Mouse (Mus musculus) midbrain, embryonic 11.5 days (tissue): ENCODE measurements around the gene Cbs. TPM values are rescaled to one million over a fixed set of nuclear protein-coding genes. Genes with fewer than 3 reads are reported as not detected.

Source experiments
- ATAC-seq: fragments of 200-750 bp; cut with Nextera tagmentation; 2 replicates; pipeline ENCODE4 v1.8.0; 2017; ENCODE audit warnings: moderate TSS enrichment, moderate library complexity; ENCODE audit not compliant: low FRiP score
- DNase-seq: peaks from one replicate; pipeline ENCODE4 v3.0.0; 2015; ENCODE audit warnings: low spot score; ENCODE audit errors: missing footprints
- H3K27ac ChIP-seq: fragments of 300-500 bp; sonication (generic); 2 replicates; pipeline ENCODE4 v1.5.1; 2014; ENCODE audit warnings: low read depth, low read length
- H3K27me3 ChIP-seq: fragments of 300-500 bp; sonication (generic); 2 replicates; pipeline ENCODE4 v1.6.1; 2014; ENCODE audit warnings: mild to moderate bottlenecking, low read length, moderate library complexity, mixed read lengths; ENCODE audit not compliant: control insufficient read depth, insufficient read depth
- H3K36me3 ChIP-seq: fragments of 300-500 bp; sonication (generic); 2 replicates; pipeline ENCODE4 v1.6.1; 2014; ENCODE audit warnings: mild to moderate bottlenecking, low read length, moderate library complexity, mixed read lengths; ENCODE audit not compliant: control insufficient read depth, insufficient read depth
- H3K4me1 ChIP-seq: fragments of 300-500 bp; sonication (generic); 2 replicates; pipeline ENCODE4 v1.6.1; 2014; ENCODE audit warnings: low read length; ENCODE audit not compliant: control insufficient read depth, insufficient read depth
- H3K4me2 ChIP-seq: fragments of 300-500 bp; sonication (generic); 2 replicates; pipeline ENCODE4 v1.6.1; 2014; ENCODE audit warnings: mild to moderate bottlenecking, moderate library complexity
- H3K4me3 ChIP-seq: fragments of 300-500 bp; sonication (generic); 2 replicates; pipeline ENCODE4 v1.5.1; 2014; ENCODE audit warnings: low read depth, low read length
- H3K9ac ChIP-seq: fragments of 300-500 bp; sonication (generic); 2 replicates; pipeline ENCODE4 v1.6.1; 2014; ENCODE audit warnings: low read length
- H3K9me3 ChIP-seq: fragments of 300-500 bp; sonication (generic); 2 replicates; pipeline ENCODE4 v1.6.1; 2016; ENCODE audit warnings: low read length; ENCODE audit not compliant: control insufficient read depth
- WGBS: fragments of 180-500 bp; shearing (Covaris S2); extraction: QIAGEN DNeasy Blood & Tissue Kit; methylation state at CpG from one replicate; pipeline ENCODE4 v1.1.7; 2014; 5-methylcytosine and 5-hydroxymethylcytosine counted together
- polyA plus RNA-seq: library from polyadenylated mRNA; unstranded; fragments of >200 nt; fragmentation: Nextera tagmentation; extraction: Ambion mirVana; gene quantifications from 2 replicates; pipeline ENCODE4 v1.2.1, GENCODE M21; 2014

Cbs gene
- polyA plus RNA-seq, 1 experiment from 2014 or later = 1.1 TPM

GRCm38 (mm10) chr17:31606424-31606823 is 30.6 kb downstream of the Cbs start:
- H3K4me3 ChIP-seq = no peak overlapping the region
- no peaks in the 10 kb centered on the region; the same call in 1 of the 2 replicates for H3K36me3 ChIP-seq
- H3K4me2 ChIP-seq = no peak overlapping the region
- no peak overlapping the region for H3K27ac ChIP-seq
- DNase-seq (no peak), ATAC-seq (no peak)
- no peaks in the 10 kb centered on the region for H3K27me3 ChIP-seq
- H3K9me3 ChIP-seq = no peaks in the 10 kb centered on the region
- H3K4me1 ChIP-seq = no peaks in the 10 kb centered on the region
- no peak overlapping the region for H3K9ac ChIP-seq
- WGBS = 83% methylated on average over 7 of the region's 7 CpGs

GRCm38 (mm10) chr17:31598593-31598992 is 38.4 kb downstream of the Cbs start:
- H3K27ac ChIP-seq = no peak overlapping the region
- H3K4me2 ChIP-seq = no peak overlapping the region
- no peaks in the 10 kb centered on the region for H3K27me3 ChIP-seq
- DNase-seq (no peak), ATAC-seq (no peak)
- no peak overlapping the region for H3K4me3 ChIP-seq
- no peaks in the 10 kb centered on the region for H3K9me3 ChIP-seq
- H3K36me3 ChIP-seq = no peaks in the 10 kb centered on the region; the same call in 1 of the 2 replicates
- H3K9ac ChIP-seq = no peak overlapping the region
- no peaks in the 10 kb centered on the region for H3K4me1 ChIP-seq
- WGBS = 88% methylated on average over 8 of the region's 8 CpGs

- H3K36me3 ChIP-seq = no peaks in the 10 kb centered on the region; the same call in 1 of the 2 replicates
- no peaks in the 10 kb centered on the region for H3K27me3 ChIP-seq
- no peak overlapping the region for H3K27ac ChIP-seq
- H3K9ac ChIP-seq = no peak overlapping the region
- DNase-seq (no peak), ATAC-seq (no peak)
- H3K4me2 ChIP-seq = no peak overlapping the region
- no peaks in the 10 kb centered on the region for H3K9me3 ChIP-seq
- no peaks in the 10 kb centered on the region for H3K4me1 ChIP-seq
- H3K4me3 ChIP-seq = no peak overlapping the region
- WGBS = 92% methylated on average over 9 of the region's 9 CpGs
Measured at GRCm38 (mm10) chr17:31597957-31598356, 39.1 kb downstream of the Cbs start.

GRCm38 (mm10) chr17:31595077-31595476 is 42.0 kb downstream of the Cbs start:
- Histone ChIP-seq H3K27ac (no peak overlapping the region), H3K4me2 (no peak overlapping the region)

GRCm38 (mm10) chr17:31594590-31594989 is 42.4 kb downstream of the Cbs start:
- Histone ChIP-seq H3K27me3 (no peaks in the 10 kb centered on the region), H3K4me1 (no peaks in the 10 kb centered on the region), H3K27ac (no peak overlapping the region), H3K4me2 (no peak overlapping the region), H3K9ac (no peak overlapping the region), H3K4me3 (no peak overlapping the region), H3K36me3 (peaks cover 3% of the 10 kb centered on the region; the same call in 1 of the 2 replicates), H3K9me3 (no peaks in the 10 kb centered on the region)
- DNase-seq (no peak), ATAC-seq (no peak)
- WGBS = 90% methylated on average over 7 of the region's 7 CpGs

More at GRCm38 (mm10) chr17:31595077-31595476, 42.0 kb downstream of the Cbs start:
- H3K36me3 ChIP-seq = peaks cover 3% of the 10 kb centered on the region; the same call in 1 of the 2 replicates
- H3K9me3 ChIP-seq = no peaks in the 10 kb centered on the region
- no peak overlapping the region for H3K4me3 ChIP-seq
- DNase-seq = no peak
- H3K27me3 ChIP-seq = no peaks in the 10 kb centered on the region
- 86% methylated on average over 5 of the region's 5 CpGs for WGBS
- H3K4me1 ChIP-seq = no peaks in the 10 kb centered on the region
- ATAC-seq = no peak
- H3K9ac ChIP-seq = no peak overlapping the region

GRCm38 (mm10) chr17:31590846-31591245 is 46.2 kb downstream of the Cbs start:
- no peak overlapping the region for H3K27ac ChIP-seq
- no peaks in the 10 kb centered on the region for H3K4me1 ChIP-seq
- H3K4me3 ChIP-seq = no peak overlapping the region
- 81% methylated on average over 11 of the region's 11 CpGs for WGBS
- no peaks in the 10 kb centered on the region for H3K9me3 ChIP-seq
- no peaks in the 10 kb centered on the region for H3K27me3 ChIP-seq
- no peak for ATAC-seq
- peaks cover 3% of the 10 kb centered on the region; the same call in 1 of the 2 replicates for H3K36me3 ChIP-seq
- H3K4me2 ChIP-seq = no peak overlapping the region
- H3K9ac ChIP-seq = no peak overlapping the region
- DNase-seq = no peak

- H3K9ac ChIP-seq = no peak overlapping the region
- DNase-seq = no peak
- no peaks in the 10 kb centered on the region for H3K27me3 ChIP-seq
- no peaks in the 10 kb centered on the region for H3K9me3 ChIP-seq
- no peak for ATAC-seq
- H3K4me2 ChIP-seq = no peak overlapping the region
- no peaks in the 10 kb centered on the region for H3K4me1 ChIP-seq
- H3K27ac ChIP-seq = no peak overlapping the region
- no peak overlapping the region for H3K4me3 ChIP-seq
- H3K36me3 ChIP-seq = peaks cover 3% of the 10 kb centered on the region; the same call in 1 of the 2 replicates
- 93% methylated on average over 4 of the region's 4 CpGs for WGBS
Measured at GRCm38 (mm10) chr17:31588726-31589125, 48.3 kb downstream of the Cbs start.

GRCm38 (mm10) chr17:31588115-31588514 is 48.9 kb downstream of the Cbs start:
- H3K36me3 ChIP-seq = peaks cover 3% of the 10 kb centered on the region; the same call in 1 of the 2 replicates

GRCm38 (mm10) chr17:31583781-31584180 is 53.3 kb downstream of the Cbs start:
- ATAC-seq (no peak), DNase-seq (no peak)
- no peak overlapping the region for H3K4me2 ChIP-seq
- H3K9ac ChIP-seq = no peak overlapping the region
- no peaks in the 10 kb centered on the region for H3K36me3 ChIP-seq
- no peak overlapping the region for H3K27ac ChIP-seq
- H3K27me3 ChIP-seq = no peaks in the 10 kb centered on the region
- WGBS = 91% methylated on average over 6 of the region's 6 CpGs
- H3K4me3 ChIP-seq = no peak overlapping the region
- peaks cover 11% of the 10 kb centered on the region for H3K4me1 ChIP-seq
- H3K9me3 ChIP-seq = no peaks in the 10 kb centered on the region

More at GRCm38 (mm10) chr17:31588115-31588514, 48.9 kb downstream of the Cbs start:
- Histone ChIP-seq H3K9me3 (no peaks in the 10 kb centered on the region), H3K27ac (no peak overlapping the region), H3K4me1 (no peaks in the 10 kb centered on the region), H3K4me3 (no peak overlapping the region), H3K4me2 (no peak overlapping the region), H3K9ac (no peak overlapping the region), H3K27me3 (no peaks in the 10 kb centered on the region)
- DNase-seq (no peak), ATAC-seq (no peak)
- 83% methylated on average over 7 of the region's 7 CpGs for WGBS
